Mouse (Mus musculus): Measurements from ENCODE around the gene Atp2b1.

Gene Atp2b1

GRCm38 (mm10) chr10:98913961-98914809, at the start of gene Atp2b1:
Atp2b1 (plus strand) TSS chr10:98914406.
- DNase-seq (ENCODE audit: low spot score in 2 of 2): peak; percentile 90 to 92

GRCm38 (mm10) chr10:98864851-98865250, 49.4 kb upstream of the Atp2b1 start:
- DNase-seq (ENCODE audit: low spot score in 2 of 2): no peak

- no peak for DNase-seq (ENCODE audit: low spot score in 2 of 2)
These were observed 47.3 kb upstream of the Atp2b1 start for GRCm38 (mm10) chr10:98866836-98867370.

- no peak for DNase-seq (ENCODE audit: low spot score in 2 of 2)
These were observed 45.8 kb upstream of the Atp2b1 start for GRCm38 (mm10) chr10:98868351-98868908.

- DNase-seq (ENCODE audit: low spot score in 2 of 2): no peak
These were observed 36.4 kb upstream of the Atp2b1 start for GRCm38 (mm10) chr10:98877855-98878254.

GRCm38 (mm10) chr10:98878636-98879035, 35.6 kb upstream of the Atp2b1 start:
- no peak for DNase-seq (ENCODE audit: low spot score in 2 of 2)

- DNase-seq (ENCODE audit: low spot score in 2 of 2): no peak
These were observed 34.1 kb upstream of the Atp2b1 start for GRCm38 (mm10) chr10:98880057-98880456.

- DNase-seq (ENCODE audit: low spot score in 2 of 2): no peak
These were observed 33.5 kb upstream of the Atp2b1 start for GRCm38 (mm10) chr10:98880711-98881110.

GRCm38 (mm10) chr10:98881492-98881891, 32.7 kb upstream of the Atp2b1 start:
- DNase-seq (ENCODE audit: low spot score in 2 of 2): no peak

GRCm38 (mm10) chr10:98882587-98882986, 31.6 kb upstream of the Atp2b1 start:
- DNase-seq (ENCODE audit: low spot score in 2 of 2): no peak

- DNase-seq (ENCODE audit: low spot score in 2 of 2): no peak
These were observed 29.8 kb upstream of the Atp2b1 start for GRCm38 (mm10) chr10:98884445-98884844.

- DNase-seq (ENCODE audit: low spot score in 2 of 2): no peak
These were observed 27.4 kb upstream of the Atp2b1 start for GRCm38 (mm10) chr10:98886770-98887271.

GRCm38 (mm10) chr10:98891361-98891760, 22.8 kb upstream of the Atp2b1 start:
- DNase-seq (ENCODE audit: low spot score in 2 of 2): no peak

- DNase-seq (ENCODE audit: low spot score in 2 of 2): no peak
These were observed 16.7 kb upstream of the Atp2b1 start for GRCm38 (mm10) chr10:98897507-98897906.

- no peak for DNase-seq (ENCODE audit: low spot score in 2 of 2)
These were observed 16.1 kb upstream of the Atp2b1 start for GRCm38 (mm10) chr10:98897913-98898748.

- no peak for DNase-seq (ENCODE audit: low spot score in 2 of 2)
These were observed 12.7 kb upstream of the Atp2b1 start for GRCm38 (mm10) chr10:98901533-98901932.

GRCm38 (mm10) chr10:98905987-98906386, 8.2 kb upstream of the Atp2b1 start:
- DNase-seq (ENCODE audit: low spot score in 2 of 2): no peak

- DNase-seq (ENCODE audit: low spot score in 2 of 2): no peak
These were observed 7.2 kb upstream of the Atp2b1 start for GRCm38 (mm10) chr10:98906941-98907549.

GRCm38 (mm10) chr10:98913610-98913960, 621 bp upstream of the Atp2b1 start:
- DNase-seq (ENCODE audit: low spot score in 2 of 2): no peak

GRCm38 (mm10) chr10:98914810-98915241, 620 bp downstream of the Atp2b1 start:
- peak; percentile 68 to 70 for DNase-seq (ENCODE audit: low spot score in 2 of 2)

- peak; percentile 29 to 30 for DNase-seq (ENCODE audit: low spot score in 2 of 2)
These were observed 1.3 kb downstream of the Atp2b1 start for GRCm38 (mm10) chr10:98915398-98915931.

Measured in frontal cortex, postnatal 14 days (tissue).